Mouse (Mus musculus): ENCODE data around the gene Map4k1.
"Not testable (repeated sequence)": the region's sequence is repeated elsewhere in the genome, so short reads cannot be mapped to it uniquely, and the experiment has no call there.

The Map4k1 gene

GRCm38 (mm10) chr7:28955295-28955897 lies 26.5 kb upstream of the Map4k1 start:
- DNase-seq (ENCODE audit: low read depth), result no peak

DNA sequence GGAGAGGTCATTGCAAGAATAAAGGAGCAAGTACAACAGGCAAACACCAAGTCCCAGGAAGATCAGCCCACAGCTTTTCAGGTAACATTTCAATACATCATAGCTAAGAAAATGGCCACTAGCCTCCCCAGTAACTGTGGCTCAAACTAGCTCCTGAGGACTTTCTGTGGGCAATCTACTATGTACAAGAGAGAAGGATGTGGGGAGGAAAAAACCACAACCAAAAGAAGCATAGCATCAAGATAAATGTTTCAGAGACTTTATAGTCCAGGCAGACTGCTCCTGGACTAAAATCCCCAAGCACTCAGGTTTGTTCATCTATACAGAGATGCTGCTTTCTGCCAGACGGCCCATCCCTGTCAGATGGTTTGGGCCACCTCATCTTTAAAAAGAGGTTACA lies 25.6 kb upstream of the Map4k1 start:
- peak; percentile 50 for DNase-seq (ENCODE audit: low read depth)

DNA sequence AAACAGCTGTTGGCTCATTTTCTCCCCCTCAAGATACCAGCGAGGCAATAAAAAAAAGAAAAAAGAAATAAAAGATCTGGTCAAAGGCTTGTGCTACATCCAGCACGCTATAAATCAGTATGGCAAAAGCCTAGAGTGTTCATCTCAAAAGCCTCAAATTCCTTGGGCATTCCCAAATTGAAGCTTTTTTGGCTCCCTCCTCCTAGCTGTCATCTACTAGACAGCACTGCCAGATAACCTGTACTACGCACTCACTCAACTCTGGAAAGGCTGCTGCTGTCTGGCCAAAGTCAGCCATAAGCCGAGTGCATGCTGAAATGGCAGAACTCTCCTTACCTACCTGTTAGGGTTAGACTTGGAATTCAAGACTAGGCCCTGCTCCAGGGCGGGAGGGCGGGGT lies 24.6 kb upstream of the Map4k1 start:
- DNase-seq (ENCODE audit: low read depth), result no peak

DNA sequence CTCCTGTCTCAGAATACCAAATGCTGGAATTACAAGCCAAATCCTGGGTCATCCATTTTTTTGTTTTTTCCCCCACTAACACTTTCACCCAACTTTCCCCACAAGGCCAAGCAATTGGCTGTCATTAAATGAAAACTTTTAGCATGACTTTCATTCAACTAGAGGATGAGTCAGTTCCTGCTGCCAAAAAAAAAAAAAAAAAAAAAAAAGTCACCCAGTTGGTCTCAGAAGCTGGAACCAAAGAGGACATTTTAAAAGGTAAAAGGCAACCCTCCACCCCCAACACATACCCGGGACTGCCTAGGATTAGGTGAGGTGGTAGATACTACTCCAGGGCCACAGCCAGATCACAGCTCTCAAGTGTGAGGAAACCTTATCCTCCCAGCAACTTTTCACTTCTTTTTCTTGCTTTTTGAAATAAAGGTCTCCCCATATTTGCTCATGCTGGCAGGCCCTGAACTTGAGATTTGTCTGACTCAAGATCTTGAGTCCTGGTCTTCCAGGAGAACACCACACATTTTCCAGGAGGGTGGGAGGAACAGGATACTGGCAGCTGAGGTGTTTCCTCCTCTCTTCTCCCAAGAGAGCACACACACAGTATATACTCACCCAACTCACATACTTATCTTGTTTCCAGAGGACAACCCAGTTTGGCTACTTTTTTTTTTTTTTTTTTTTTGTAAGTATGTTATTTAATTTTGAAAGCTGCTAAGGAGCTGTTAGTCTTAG lies 23.7 kb upstream of the Map4k1 start:
- no peak for DNase-seq (ENCODE audit: low read depth)

DNA sequence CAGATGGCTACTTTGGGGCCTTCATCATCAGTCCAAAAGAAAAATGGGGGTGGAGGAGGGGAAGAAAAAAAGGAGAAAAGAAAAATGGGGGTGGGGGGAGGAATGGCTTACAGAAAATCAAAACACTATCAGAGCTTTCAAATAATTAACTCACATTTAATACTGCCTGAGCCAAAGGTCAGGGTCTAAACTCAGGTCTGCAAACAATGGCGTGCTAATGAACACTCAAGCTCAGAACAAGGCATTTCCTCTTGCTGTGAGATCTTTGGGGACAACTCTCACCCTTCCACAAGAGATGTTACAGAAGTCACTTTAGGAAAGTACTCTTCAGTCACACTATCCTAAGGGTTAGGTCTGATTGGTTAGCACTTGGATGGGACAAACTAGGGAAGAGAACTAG lies 23.1 kb upstream of the Map4k1 start:
- DNase-seq (ENCODE audit: low read depth), result no peak

DNA sequence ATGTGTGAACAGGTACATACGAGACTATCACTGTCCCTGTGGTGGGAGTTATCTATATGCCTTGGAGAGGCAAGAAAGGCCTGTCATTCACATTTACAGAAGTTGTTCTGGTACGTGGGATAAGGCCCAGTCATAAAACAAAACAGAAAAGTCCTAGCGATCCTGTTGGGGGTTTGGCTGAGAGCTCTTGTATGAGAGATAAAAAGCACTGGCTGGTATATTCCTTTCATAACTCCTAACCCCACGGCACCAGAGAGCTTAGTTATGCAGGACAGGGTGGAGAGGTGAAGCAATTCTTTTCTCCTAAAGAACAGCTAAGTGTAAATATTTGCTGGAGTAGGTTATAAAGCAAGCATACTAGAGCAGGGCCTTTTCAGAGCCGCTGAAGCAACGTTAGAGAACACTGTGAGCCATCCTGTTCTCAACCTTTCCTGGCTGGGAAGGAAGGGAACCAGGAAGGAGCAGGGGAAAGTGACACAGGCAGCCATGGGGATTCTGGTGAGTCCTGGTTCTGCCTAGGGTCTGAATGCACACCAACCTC lies 22.3 kb upstream of the Map4k1 start:
- no peak for DNase-seq (ENCODE audit: low read depth)

GRCm38 (mm10) chr7:28960354-28961046 lies 21.4 kb upstream of the Map4k1 start:
- DNase-seq (ENCODE audit: low read depth), result no peak

DNA sequence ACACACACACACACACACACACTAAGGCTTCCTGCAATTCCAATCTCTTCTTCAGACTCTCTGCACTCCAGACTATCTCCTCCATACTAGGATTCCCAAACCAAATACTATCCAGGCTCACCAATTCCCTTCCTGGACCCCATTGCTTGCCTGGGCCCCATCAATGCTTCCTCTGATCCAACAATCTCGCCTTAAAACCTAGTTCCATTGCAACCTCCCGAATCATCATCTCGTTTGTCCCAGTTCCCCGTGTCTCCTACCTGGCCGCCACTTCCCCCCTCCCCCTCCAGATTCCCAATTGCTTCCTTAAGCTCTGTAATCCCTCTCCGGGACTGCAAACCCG lies 20.3 kb upstream of the Map4k1 start:
- DNase-seq (ENCODE audit: low read depth), result no peak

GRCm38 (mm10) chr7:28961927-28962670 lies 19.8 kb upstream of the Map4k1 start, which contains the start of gene Actn4:
Gene Actn4, minus strand, starts transcription at chr7:28962340.
- peak; percentile 100 for DNase-seq (ENCODE audit: low read depth)

- no peak for DNase-seq (ENCODE audit: low read depth)
These were observed 18.4 kb upstream of the Map4k1 start for GRCm38 (mm10) chr7:28963399-28963923.

GRCm38 (mm10) chr7:28965346-28965840 lies 16.5 kb upstream of the Map4k1 start:
- DNase-seq (ENCODE audit: low read depth), result no peak

- DNase-seq (ENCODE audit: low read depth), result no peak
These were observed 15.7 kb upstream of the Map4k1 start for GRCm38 (mm10) chr7:28966181-28966580.

DNA sequence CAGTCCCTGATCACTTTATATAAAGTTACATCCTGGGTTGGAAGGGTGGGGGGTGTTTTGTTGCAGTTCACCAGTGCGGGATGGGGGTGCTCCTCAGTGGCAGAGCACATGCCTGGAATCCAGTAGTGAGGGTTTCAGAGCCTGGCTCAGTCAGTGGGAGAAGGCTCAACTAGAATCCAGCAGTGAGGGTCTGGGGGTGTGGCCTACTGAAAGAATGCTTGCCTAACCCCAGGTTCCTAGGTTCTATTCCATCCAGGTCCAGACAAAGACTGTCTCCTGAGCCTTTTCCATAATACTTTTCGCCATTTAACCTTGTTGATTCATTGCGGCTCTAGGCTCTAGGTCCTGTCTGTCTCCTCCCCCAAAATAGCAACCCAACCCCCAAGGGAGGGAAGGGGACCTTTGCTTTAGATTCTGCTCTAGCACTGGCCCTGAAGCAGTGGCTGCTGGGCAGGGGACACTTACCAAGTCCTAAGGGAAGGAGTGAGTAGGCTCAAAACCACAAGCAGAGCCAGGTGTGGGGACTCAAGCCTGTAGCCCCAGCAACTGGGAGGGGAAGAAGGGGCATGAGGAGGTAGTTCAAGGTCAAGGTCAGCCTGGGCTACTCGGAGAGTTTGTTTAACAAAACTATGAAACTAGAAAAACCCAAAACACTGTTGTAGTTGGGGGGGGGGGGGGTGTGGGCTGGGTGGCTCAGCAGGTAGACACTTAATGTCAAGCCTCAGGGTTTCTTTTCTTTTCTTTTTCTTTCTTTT lies 14.9 kb upstream of the Map4k1 start:
- no peak for DNase-seq (ENCODE audit: low read depth)

- DNase-seq (ENCODE audit: low read depth), result not testable (repeated sequence)
These were observed 13.7 kb upstream of the Map4k1 start for GRCm38 (mm10) chr7:28968120-28968519.

- no peak for DNase-seq (ENCODE audit: low read depth)
These were observed 12.6 kb upstream of the Map4k1 start for GRCm38 (mm10) chr7:28969271-28969670.

GRCm38 (mm10) chr7:28969672-28970394 lies 12.0 kb upstream of the Map4k1 start:
- DNase-seq (ENCODE audit: low read depth), result no peak

GRCm38 (mm10) chr7:28971029-28971428 lies 10.8 kb upstream of the Map4k1 start:
- no peak for DNase-seq (ENCODE audit: low read depth)

DNA sequence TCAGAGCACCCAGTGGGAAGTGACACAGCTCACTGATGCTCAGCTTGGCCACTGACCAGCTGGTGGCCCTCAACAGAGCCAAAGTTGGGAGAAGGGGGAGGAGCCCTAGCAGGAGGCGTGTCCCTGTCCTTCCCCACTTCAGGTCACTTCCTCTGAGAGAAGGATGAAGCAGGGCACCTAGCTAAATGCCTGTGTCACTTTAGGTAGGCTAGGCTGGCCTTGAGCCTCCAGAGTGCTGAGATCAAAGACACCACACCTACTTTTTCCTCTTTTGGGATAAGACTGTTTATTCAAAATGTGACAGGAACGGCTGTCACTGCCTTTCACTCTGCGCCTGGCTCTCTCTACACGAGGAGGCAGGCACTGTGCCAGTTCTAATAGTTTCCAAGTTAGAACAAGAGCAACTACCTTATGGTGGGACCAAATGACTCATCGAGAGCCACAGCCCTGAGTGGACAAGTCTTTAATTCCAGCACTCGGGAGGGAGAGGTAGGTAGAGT lies 10.0 kb upstream of the Map4k1 start:
- no peak for DNase-seq (ENCODE audit: low read depth)

DNA sequence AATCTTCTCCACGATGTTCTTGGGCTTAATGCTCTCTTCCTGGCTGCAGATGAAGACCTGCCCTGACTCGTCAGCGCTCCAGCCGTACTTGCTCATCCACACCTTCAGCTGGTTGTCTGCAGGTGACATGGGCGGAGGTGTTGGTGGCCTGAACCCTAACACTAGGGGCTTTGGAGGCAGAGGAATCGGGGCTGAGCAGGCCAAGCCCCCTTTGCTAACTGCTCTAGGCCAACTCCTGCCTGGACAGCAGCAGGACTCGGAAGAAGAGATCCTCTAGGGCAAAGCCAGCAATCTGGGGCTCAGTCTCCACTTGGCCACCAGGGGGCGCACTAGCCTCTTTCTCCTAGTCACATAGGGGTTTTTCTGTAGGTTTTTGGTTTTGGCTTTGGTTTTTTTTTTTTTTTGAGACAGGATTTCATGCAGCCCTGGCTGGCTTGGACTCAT lies 9.3 kb upstream of the Map4k1 start:
- DNase-seq (ENCODE audit: low read depth), result peak; percentile 90

GRCm38 (mm10) chr7:28973025-28973424 lies 8.8 kb upstream of the Map4k1 start:
- no peak for DNase-seq (ENCODE audit: low read depth)

All from naive thymus-derived CD4-positive, alpha-beta T cell, adult 2 months (primary cell).